8 mouse cellular contexts compared by ENCODE assay signal in genomic region chr11:54438366-54438781, GRCm38 (mm10). TPM values are rescaled to one million over a fixed set of nuclear protein-coding genes. Genes with fewer than 3 reads are reported as not detected.
DNase-seq lines count a peak whose midpoint lies in the region; ATAC-seq and TF ChIP-seq lines count a peak whose summit lies in the region.

No protein-coding gene starts in this region.

- peak overlapping the region; percentile 78 for H3K9ac ChIP-seq in forebrain, embryonic 11.5 days (ENCODE audit: low read length)

- no peak for TF ChIP-seq POLR2A in bone marrow macrophage, adult 2 months (IDR thresholded peaks at IDR 0.05; ENCODE audit: borderline replicate concordance, low read depth, low read length)

- ATAC-seq in forebrain, embryonic 11.5 days (replicated peaks; ENCODE audit: low FRiP score): peak; percentile 81; the same call in 1 of the 2 replicates

- H3K79me2 ChIP-seq in macrophage (ENCODE audit: inconsistent target): peaks cover 50% of the 10 kb centered on the region

- peak overlapping the region; percentile 88 for H3K27ac ChIP-seq in bone marrow macrophage, adult 2 months (ENCODE audit: insufficient read depth, low read depth, low read length)
- H3K27ac ChIP-seq in forebrain, embryonic 11.5 days (ENCODE audit: low read depth, low read length): peak overlapping the region; percentile 46
- peak overlapping the region; percentile 87 for H3K27ac ChIP-seq in macrophage

- peaks cover 35% of the 10 kb centered on the region for H3K4me1 ChIP-seq in bone marrow macrophage, adult 2 months (ENCODE audit: control insufficient read depth, insufficient read depth, low read length)
- H3K4me1 ChIP-seq in forebrain, embryonic 11.5 days (replicated peaks; ENCODE audit: control insufficient read depth, insufficient read depth, low read length): no peaks in the 10 kb centered on the region; the same call in 1 of the 2 replicates

- WGBS in forebrain, embryonic 11.5 days: under 1% methylated on average over 35 of the region's 47 CpGs
- WGBS in macrophage (ENCODE audit: missing documents): under 1% methylated on average over 47 of the region's 47 CpGs

- H3K4me2 ChIP-seq in forebrain, embryonic 11.5 days (ENCODE audit: low read depth, low read length, severe bottlenecking): peak overlapping the region; percentile 60

- intact Hi-C loops in heart, postnatal 14 days (cut with DNase I): loop anchor here (5.0 kb wide), 1 partner anchor 84 kb away; the partner anchor contains the start of gene Rapgef6

- H3K4me3 ChIP-seq in bone marrow macrophage, adult 2 months (ENCODE audit: insufficient read depth, low read length): peak overlapping the region; percentile 92
- H3K4me3 ChIP-seq in forebrain, embryonic 11.5 days (ENCODE audit: low read depth, low read length): peak overlapping the region; percentile 90
- H3K4me3 ChIP-seq in macrophage (ENCODE audit: inconsistent target): peak overlapping the region; percentile 84

- no peaks in the 10 kb centered on the region for H3K27me3 ChIP-seq in forebrain, embryonic 11.5 days (ENCODE audit: control insufficient read depth, insufficient read depth, low read length)

- peak; percentile 53 for DNase-seq in kidney, adult 9 months
- no peak for DNase-seq in kidney, adult 18-20 months
- DNase-seq in forebrain, embryonic 11.5 days (ENCODE audit: low spot score): peak; percentile 80
- DNase-seq in heart, postnatal 14 days: peak; percentile 65 to 66
- DNase-seq in left cerebral cortex, adult 9 months (ENCODE audit: low spot score in 2 of 2): peak; percentile 28 to 47
- peak; percentile 46 for DNase-seq in right cerebral cortex, postnatal 4 days

- no peak for TF ChIP-seq CTCF in bone marrow macrophage, adult 2 months (IDR thresholded peaks at IDR 0.05; ENCODE audit: low read depth, low read length)

- no peaks in the 10 kb centered on the region for H3K9me3 ChIP-seq in forebrain, embryonic 11.5 days (ENCODE audit: control insufficient read depth, low read length)

- H3K36me3 ChIP-seq in forebrain, embryonic 11.5 days (ENCODE audit: control insufficient read depth, insufficient read depth, low read length): no peaks in the 10 kb centered on the region
- no peaks in the 10 kb centered on the region for H3K36me3 ChIP-seq in macrophage (ENCODE audit: inconsistent target)

RNA-seq across cellular contexts. Expression of gene Fnip1, which starts 0.4 kb away (rescaled TPM):
- 56.9 and 59.4 TPM in 2 replicates for polyA plus RNA-seq in bone marrow macrophage, adult 2 months (2012; ENCODE audit: insufficient read depth, insufficient read length, missing spikeins)
- polyA plus RNA-seq in forebrain, embryonic 11.5 days (2014; fragmentation: Nextera tagmentation; extraction: Ambion mirVana): 12.0 and 13.4 TPM in 2 replicates
- total RNA-seq in heart, postnatal 14 days (2021): 10 to 100 TPM; 31.7 to 33.8 TPM
- total RNA-seq in macrophage (2018; cell fraction: chromatin; rRNA removed): 100 to 1,000 TPM in 25 of 26 experiments, 10 to 100 TPM in 1; 86.1 to 288 (median 213) TPM
- 10 to 100 TPM; 34.3 to 84.4 (median 63.4) TPM for total RNA-seq in macrophage (2018; cell fraction: cytosol; rRNA removed)
- 100 to 1,000 TPM in 23 of 26 experiments, 10 to 100 TPM in 3; 91.1 to 256 (median 157) TPM for total RNA-seq in macrophage (2018; cell fraction: nucleus; rRNA removed)
- polyA plus RNA-seq in macrophage (2018): 28.9 to 48.8 TPM (median 35.3 TPM) in 3 replicates
